Mouse (Mus musculus): ENCODE results near the gene Zfp654. TPM values are rescaled to one million over a fixed set of nuclear protein-coding genes. Genes with fewer than 3 reads are reported as not detected.

The Zfp654 gene
- polyA plus RNA-seq, 1 experiment from 2014 or later: 2.5 TPM

- Histone ChIP-seq H3K9ac (ENCODE audit: low read depth, low read length) (no peak overlapping the region), H3K4me1 (replicated peaks; ENCODE audit: control insufficient read depth, insufficient read depth, low read length) (no peaks in the 10 kb centered on the region), H3K27me3 (replicated peaks; ENCODE audit: control insufficient read depth, insufficient read depth, low read length) (no peaks in the 10 kb centered on the region), H3K4me2 (replicated peaks; ENCODE audit: low read depth) (no peak overlapping the region), H3K36me3 (ENCODE audit: control insufficient read depth, insufficient read depth) (no peaks in the 10 kb centered on the region), H3K27ac (ENCODE audit: low read depth, low read length) (no peak overlapping the region), H3K4me3 (ENCODE audit: low read depth, low read length) (no peak overlapping the region), H3K9me3 (ENCODE audit: control insufficient read depth) (no peaks in the 10 kb centered on the region)
- no peak for ATAC-seq
- no peak for TF ChIP-seq CTCF (IDR thresholded peaks at IDR 0.05; ENCODE audit: low read depth)
Measured at GRCm38 (mm10) chr16:64801638-64802037, 49.8 kb downstream of the Zfp654 start.

DNA sequence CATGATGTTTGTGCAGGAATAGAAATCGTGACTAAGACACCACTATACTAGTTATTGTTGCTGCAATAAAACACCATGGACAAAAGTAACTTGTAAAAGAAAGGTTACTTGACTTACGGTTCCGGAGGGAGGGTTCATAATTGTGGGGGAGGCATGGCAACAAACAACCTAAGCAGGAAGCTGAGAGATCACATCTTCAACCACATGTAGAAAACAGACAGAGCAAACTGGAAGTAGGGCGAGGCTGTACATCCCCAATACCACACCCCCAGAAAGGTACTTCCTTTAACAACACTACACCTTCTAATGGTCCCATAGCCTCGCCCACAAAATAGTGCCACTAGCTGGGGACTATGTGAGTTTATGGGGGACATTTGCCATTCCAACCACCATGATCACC, 51.1 kb downstream of the Zfp654 start:
- Histone ChIP-seq H3K36me3 (ENCODE audit: control insufficient read depth, insufficient read depth) (no peaks in the 10 kb centered on the region), H3K9me3 (ENCODE audit: control insufficient read depth) (no peaks in the 10 kb centered on the region), H3K4me3 (ENCODE audit: low read depth, low read length) (no peak overlapping the region), H3K4me1 (replicated peaks; ENCODE audit: control insufficient read depth, insufficient read depth, low read length) (no peaks in the 10 kb centered on the region), H3K4me2 (replicated peaks; ENCODE audit: low read depth) (no peak overlapping the region), H3K27ac (ENCODE audit: low read depth, low read length) (no peak overlapping the region), H3K9ac (ENCODE audit: low read depth, low read length) (no peak overlapping the region), H3K27me3 (replicated peaks; ENCODE audit: control insufficient read depth, insufficient read depth, low read length) (no peaks in the 10 kb centered on the region)
- 85% methylated on average over 5 of the region's 5 CpGs for WGBS
- TF ChIP-seq CTCF (IDR thresholded peaks at IDR 0.05; ENCODE audit: low read depth): no peak
- ATAC-seq: no peak

- 83% methylated on average over 2 of the region's 2 CpGs for WGBS
- H3K27ac ChIP-seq (ENCODE audit: low read depth, low read length): no peak overlapping the region
- H3K36me3 ChIP-seq (ENCODE audit: control insufficient read depth, insufficient read depth): peaks cover 4% of the 10 kb centered on the region; the same call in 1 of the 2 replicates
- no peak overlapping the region for H3K4me2 ChIP-seq (replicated peaks; ENCODE audit: low read depth)
- H3K27me3 ChIP-seq (replicated peaks; ENCODE audit: control insufficient read depth, insufficient read depth, low read length): no peaks in the 10 kb centered on the region
- no peak for ATAC-seq
- H3K4me1 ChIP-seq (replicated peaks; ENCODE audit: control insufficient read depth, insufficient read depth, low read length): no peaks in the 10 kb centered on the region
- H3K4me3 ChIP-seq (ENCODE audit: low read depth, low read length): no peak overlapping the region
- no peak overlapping the region for H3K9ac ChIP-seq (ENCODE audit: low read depth, low read length)
- no peak for TF ChIP-seq CTCF (IDR thresholded peaks at IDR 0.05; ENCODE audit: low read depth)
- H3K9me3 ChIP-seq (ENCODE audit: control insufficient read depth): no peaks in the 10 kb centered on the region
Measured at GRCm38 (mm10) chr16:64794802-64795201, 56.6 kb downstream of the Zfp654 start.

DNA sequence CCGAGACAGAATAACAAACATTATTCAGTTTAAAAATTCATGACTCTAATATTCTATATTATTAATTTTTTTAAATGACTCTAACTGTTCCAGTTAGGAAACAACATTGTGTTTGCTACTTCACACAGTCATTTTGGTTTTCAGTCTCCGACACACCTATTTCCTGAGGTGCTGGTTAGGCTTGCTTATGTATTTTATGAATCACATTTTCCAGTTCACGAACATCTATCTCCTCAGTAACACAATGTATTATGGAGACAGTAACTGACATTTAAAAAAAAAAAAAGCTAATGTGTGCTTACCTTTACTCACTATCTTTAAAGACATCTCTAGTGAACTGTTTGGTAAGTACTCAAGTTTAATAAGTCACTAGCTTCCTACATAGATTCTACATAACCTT, 61.7 kb downstream of the Zfp654 start:
- Histone ChIP-seq H3K9me3 (ENCODE audit: control insufficient read depth) (no peaks in the 10 kb centered on the region), H3K9ac (ENCODE audit: low read depth, low read length) (no peak overlapping the region), H3K27ac (ENCODE audit: low read depth, low read length) (no peak overlapping the region), H3K4me1 (replicated peaks; ENCODE audit: control insufficient read depth, insufficient read depth, low read length) (no peaks in the 10 kb centered on the region), H3K4me2 (replicated peaks; ENCODE audit: low read depth) (no peak overlapping the region), H3K36me3 (ENCODE audit: control insufficient read depth, insufficient read depth) (peaks cover 18% of the 10 kb centered on the region), H3K4me3 (ENCODE audit: low read depth, low read length) (no peak overlapping the region), H3K27me3 (replicated peaks; ENCODE audit: control insufficient read depth, insufficient read depth, low read length) (no peaks in the 10 kb centered on the region)
- 93% methylated on average over 3 of the region's 3 CpGs for WGBS
- no peak for ATAC-seq
- TF ChIP-seq CTCF (IDR thresholded peaks at IDR 0.05; ENCODE audit: low read depth): no peak

DNA sequence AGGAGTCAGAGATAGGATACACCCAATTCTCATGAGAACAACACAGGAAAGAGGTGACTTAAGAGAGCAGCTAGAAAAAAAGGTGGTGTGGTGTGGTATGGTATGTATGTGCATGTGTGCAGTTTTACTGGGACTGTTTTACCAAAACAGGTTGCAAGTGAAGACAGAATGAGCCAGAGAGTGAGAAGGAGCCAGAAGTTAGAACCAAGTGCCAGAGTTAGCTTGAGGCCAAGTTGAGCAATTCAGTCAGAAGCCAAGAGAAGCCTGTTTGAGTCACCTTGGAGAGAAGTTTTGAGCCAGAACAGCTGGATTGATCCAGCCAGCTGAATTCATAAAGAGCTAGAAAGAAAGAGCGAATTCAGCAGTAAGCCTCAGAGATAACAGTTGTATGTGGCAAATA, 75.9 kb downstream of the Zfp654 start:
- H3K4me2 ChIP-seq (replicated peaks; ENCODE audit: low read depth): no peak overlapping the region
- 70% methylated on average over 1 of the region's 1 CpGs for WGBS

GRCm38 (mm10) chr16:64771431-64771818, 80.0 kb downstream of the Zfp654 start:
- Histone ChIP-seq H3K4me3 (ENCODE audit: low read depth, low read length) (peak overlapping the region; percentile 89), H3K9me3 (ENCODE audit: control insufficient read depth) (no peaks in the 10 kb centered on the region), H3K27me3 (replicated peaks; ENCODE audit: control insufficient read depth, insufficient read depth, low read length) (no peaks in the 10 kb centered on the region), H3K9ac (ENCODE audit: low read depth, low read length) (no peak overlapping the region), H3K4me2 (replicated peaks; ENCODE audit: low read depth) (peak overlapping the region; percentile 68), H3K27ac (ENCODE audit: low read depth, low read length) (no peak overlapping the region; the same call in 1 of the 2 replicates), H3K4me1 (replicated peaks; ENCODE audit: control insufficient read depth, insufficient read depth, low read length) (no peaks in the 10 kb centered on the region), H3K36me3 (ENCODE audit: control insufficient read depth, insufficient read depth) (0 out of 2 replicates have a peak, but pooled peaks cover 3% of the 10 kb centered on the region)
- WGBS: 87% methylated on average over 2 of the region's 2 CpGs
- no peak for ATAC-seq
- no peak for TF ChIP-seq CTCF (IDR thresholded peaks at IDR 0.05; ENCODE audit: low read depth)

More for the DNA sequence above, 75.9 kb downstream of the Zfp654 start:
- Histone ChIP-seq H3K9ac (ENCODE audit: low read depth, low read length) (no peak overlapping the region), H3K9me3 (ENCODE audit: control insufficient read depth) (no peaks in the 10 kb centered on the region), H3K4me1 (replicated peaks; ENCODE audit: control insufficient read depth, insufficient read depth, low read length) (no peaks in the 10 kb centered on the region), H3K36me3 (ENCODE audit: control insufficient read depth, insufficient read depth) (no peaks in the 10 kb centered on the region), H3K27me3 (replicated peaks; ENCODE audit: control insufficient read depth, insufficient read depth, low read length) (no peaks in the 10 kb centered on the region), H3K27ac (ENCODE audit: low read depth, low read length) (no peak overlapping the region), H3K4me3 (ENCODE audit: low read depth, low read length) (no peak overlapping the region)
- no peak for ATAC-seq
- no peak for TF ChIP-seq CTCF (IDR thresholded peaks at IDR 0.05; ENCODE audit: low read depth)
